Mouse (Mus musculus) heart, embryonic 11.5 days (tissue): ENCODE results near the gene Fam222a. TPM values are rescaled to one million over a fixed set of nuclear protein-coding genes. Genes with fewer than 3 reads are reported as not detected.

Source experiments
- ATAC-seq: fragments of 200-750 bp; cut with Nextera tagmentation; replicated peaks from 2 replicates; pipeline ENCODE4 v1.8.0; 2017; ENCODE audit warnings: moderate library complexity; ENCODE audit not compliant: insufficient number of reproducible peaks, low FRiP score, low TSS enrichment
- H3K27ac ChIP-seq: fragments of 300-500 bp; sonication (generic); 2 replicates; pipeline ENCODE4 v1.5.1; 2014; ENCODE audit warnings: mild to moderate bottlenecking, low read depth, low read length
- H3K27me3 ChIP-seq: fragments of 300-500 bp; sonication (generic); 2 replicates; pipeline ENCODE4 v1.6.1; 2014; ENCODE audit warnings: mild to moderate bottlenecking, low read length, mixed read lengths; ENCODE audit not compliant: control insufficient read depth, insufficient read depth
- H3K36me3 ChIP-seq: fragments of 300-500 bp; sonication (generic); 2 replicates; pipeline ENCODE4 v1.6.1; 2014; ENCODE audit warnings: mild to moderate bottlenecking, low read length, moderate library complexity, mixed read lengths; ENCODE audit not compliant: control insufficient read depth, insufficient read depth
- H3K4me1 ChIP-seq: fragments of 300-500 bp; sonication (generic); 2 replicates; pipeline ENCODE4 v1.6.1; 2014; ENCODE audit warnings: low read length; ENCODE audit not compliant: control insufficient read depth, insufficient read depth
- H3K4me2 ChIP-seq: fragments of 300-500 bp; sonication (generic); 2 replicates; pipeline ENCODE4 v1.6.1; 2014; ENCODE audit warnings: mild to moderate bottlenecking, moderate library complexity
- H3K4me3 ChIP-seq: fragments of 300-500 bp; sonication (generic); 2 replicates; pipeline ENCODE4 v1.5.1; 2014; ENCODE audit warnings: low read depth, low read length
- H3K9ac ChIP-seq: fragments of 300-500 bp; sonication (generic); 2 replicates; pipeline ENCODE4 v1.6.1; 2014; ENCODE audit warnings: mild to moderate bottlenecking, low read depth, low read length, moderate library complexity
- H3K9me3 ChIP-seq: fragments of 300-500 bp; sonication (generic); replicated peaks from 2 replicates; pipeline ENCODE4 v1.6.1; 2016; ENCODE audit warnings: low read length; ENCODE audit not compliant: control insufficient read depth
- WGBS: fragments of 180-500 bp; shearing (Covaris S2); extraction: QIAGEN DNeasy Blood & Tissue Kit; methylation state at CpG from one replicate; pipeline ENCODE4 v1.1.7; 2014; ENCODE audit not compliant: insufficient replicate concordance; 5-methylcytosine and 5-hydroxymethylcytosine counted together
- polyA plus RNA-seq: library from polyadenylated mRNA; unstranded; fragments of >200 nt; fragmentation: Nextera tagmentation; extraction: Ambion mirVana; gene quantifications from 2 replicates; pipeline ENCODE4 v1.2.1, GENCODE M21; 2014

The Fam222a gene
- polyA plus RNA-seq, 1 experiment from 2014 or later: 0.79 TPM

GRCm38 (mm10) chr5:114541656-114542445 lies 26.0 kb upstream of the Fam222a start:
- peaks cover 24% of the 10 kb centered on the region for H3K27me3 ChIP-seq
- no peaks in the 10 kb centered on the region for H3K36me3 ChIP-seq
- H3K4me3 ChIP-seq: no peak overlapping the region
- no peak for ATAC-seq
- H3K27ac ChIP-seq: no peak overlapping the region
- WGBS: 34% methylated on average over 15 of the region's 15 CpGs
- peaks cover 5% of the 10 kb centered on the region for H3K9me3 ChIP-seq
- no peak overlapping the region; the same call in 1 of the 2 replicates for H3K4me2 ChIP-seq
- no peak overlapping the region for H3K9ac ChIP-seq
- H3K4me1 ChIP-seq: peaks cover 10% of the 10 kb centered on the region; the same call in 1 of the 2 replicates

GRCm38 (mm10) chr5:114543656-114544055 lies 24.2 kb upstream of the Fam222a start:
- H3K27ac ChIP-seq: no peak overlapping the region
- H3K36me3 ChIP-seq: no peaks in the 10 kb centered on the region
- no peak for ATAC-seq
- peaks cover 5% of the 10 kb centered on the region for H3K9me3 ChIP-seq
- WGBS: 84% methylated on average over 6 of the region's 6 CpGs
- H3K9ac ChIP-seq: no peak overlapping the region
- H3K27me3 ChIP-seq: peaks cover 7% of the 10 kb centered on the region; the same call in 1 of the 2 replicates
- H3K4me2 ChIP-seq: no peak overlapping the region
- no peak overlapping the region for H3K4me3 ChIP-seq
- peaks cover 7% of the 10 kb centered on the region; the same call in 1 of the 2 replicates for H3K4me1 ChIP-seq

DNA sequence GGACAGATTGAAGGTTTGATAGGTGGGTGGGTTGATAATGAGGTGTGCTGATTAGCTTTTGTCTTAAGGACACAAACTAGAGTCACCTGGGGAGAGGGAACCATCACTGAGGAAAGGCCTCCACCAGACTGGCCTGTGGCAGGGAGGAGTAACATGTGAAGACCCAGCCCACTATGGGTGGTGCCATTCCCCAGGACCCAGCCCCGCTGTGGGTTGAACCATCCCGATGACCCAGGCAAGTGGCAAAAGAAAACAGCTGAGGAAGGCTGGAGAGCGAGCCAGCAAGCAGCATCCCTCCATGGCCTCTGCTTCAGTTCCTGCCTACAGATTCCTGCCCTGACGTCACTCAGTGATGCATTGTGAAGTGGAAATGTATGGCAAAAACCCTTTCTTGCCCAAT lies 23.6 kb upstream of the Fam222a start:
- H3K4me1 ChIP-seq: 0 out of 2 replicates have a peak, but pooled peaks cover 4% of the 10 kb centered on the region
- H3K36me3 ChIP-seq: no peaks in the 10 kb centered on the region
- WGBS: 89% methylated on average over 4 of the region's 4 CpGs

DNA sequence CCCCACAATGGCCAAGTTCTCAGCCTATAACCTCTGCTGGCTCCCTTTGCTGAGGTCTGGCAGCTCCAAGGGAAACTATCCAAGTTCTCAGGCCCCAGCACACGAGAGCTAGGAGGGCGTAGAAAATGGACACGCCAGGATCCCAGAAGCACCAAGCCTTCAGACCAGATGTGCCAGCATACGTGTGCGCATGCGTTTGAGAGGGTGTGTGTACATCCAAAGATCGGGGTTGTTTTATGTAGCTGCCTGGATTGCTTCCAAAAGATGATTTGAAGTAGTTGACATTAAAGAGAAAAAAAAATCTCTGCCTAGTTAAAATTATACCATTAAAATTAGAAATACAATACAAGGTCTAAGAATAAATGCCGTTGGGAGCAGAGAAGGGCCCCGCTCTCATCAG lies 22.7 kb upstream of the Fam222a start:
- 73% methylated on average over 9 of the region's 9 CpGs for WGBS
- no peak overlapping the region for H3K27ac ChIP-seq
- peaks cover 5% of the 10 kb centered on the region for H3K9me3 ChIP-seq
- H3K36me3 ChIP-seq: no peaks in the 10 kb centered on the region
- H3K9ac ChIP-seq: no peak overlapping the region
- 0 out of 2 replicates have a peak, but pooled peaks cover 4% of the 10 kb centered on the region for H3K4me1 ChIP-seq
- H3K4me3 ChIP-seq: no peak overlapping the region
- no peak for ATAC-seq
- H3K4me2 ChIP-seq: no peak overlapping the region
- H3K27me3 ChIP-seq: 0 out of 2 replicates have a peak, but pooled peaks cover 6% of the 10 kb centered on the region

More for the DNA sequence above, 23.6 kb upstream of the Fam222a start:
- Histone ChIP-seq H3K27me3 (0 out of 2 replicates have a peak, but pooled peaks cover 6% of the 10 kb centered on the region), H3K9ac (no peak overlapping the region), H3K27ac (no peak overlapping the region), H3K9me3 (peaks cover 5% of the 10 kb centered on the region), H3K4me3 (no peak overlapping the region), H3K4me2 (no peak overlapping the region)
- ATAC-seq: no peak

GRCm38 (mm10) chr5:114548976-114549375 lies 18.8 kb upstream of the Fam222a start:
- no peak for ATAC-seq
- H3K9me3 ChIP-seq: 0 out of 2 replicates have a peak, but pooled peaks cover 1% of the 10 kb centered on the region
- H3K4me1 ChIP-seq: 0 out of 2 replicates have a peak, but pooled peaks cover 3% of the 10 kb centered on the region
- no peak overlapping the region for H3K9ac ChIP-seq
- no peak overlapping the region for H3K27ac ChIP-seq
- no peak overlapping the region for H3K4me2 ChIP-seq
- H3K4me3 ChIP-seq: no peak overlapping the region
- no peaks in the 10 kb centered on the region for H3K36me3 ChIP-seq
- no peaks in the 10 kb centered on the region for H3K27me3 ChIP-seq
- WGBS: 86% methylated on average over 10 of the region's 10 CpGs

- ATAC-seq: no peak
- H3K27ac ChIP-seq: no peak overlapping the region
- no peaks in the 10 kb centered on the region for H3K9me3 ChIP-seq
- no peaks in the 10 kb centered on the region for H3K36me3 ChIP-seq
- H3K4me1 ChIP-seq: 0 out of 2 replicates have a peak, but pooled peaks cover 3% of the 10 kb centered on the region
- no peaks in the 10 kb centered on the region for H3K27me3 ChIP-seq
- H3K9ac ChIP-seq: no peak overlapping the region
- 65% methylated on average over 3 of the region's 3 CpGs for WGBS
- H3K4me2 ChIP-seq: no peak overlapping the region
- no peak overlapping the region for H3K4me3 ChIP-seq
Measured at GRCm38 (mm10) chr5:114549770-114550169, 18.0 kb upstream of the Fam222a start.

DNA sequence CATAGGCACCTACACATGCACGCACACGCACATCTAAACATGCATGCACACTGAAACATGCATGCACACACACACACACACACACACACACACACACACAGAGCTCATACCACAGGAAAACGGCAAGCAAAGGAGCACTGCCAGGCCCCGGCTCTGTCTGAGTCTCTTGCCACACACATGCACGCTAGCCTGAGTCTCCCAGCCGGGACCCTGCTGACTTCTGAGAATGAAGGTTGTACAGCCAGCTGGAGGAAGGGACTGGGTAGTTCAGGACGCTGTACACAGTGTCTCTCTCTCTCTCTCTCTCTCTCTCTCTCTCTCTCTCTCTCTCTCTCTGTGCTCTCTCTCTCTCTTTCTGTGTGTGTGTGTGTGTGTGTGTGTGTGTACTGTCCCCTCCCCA lies 17.4 kb upstream of the Fam222a start:
- Histone ChIP-seq H3K4me3 (no peak overlapping the region), H3K4me2 (no peak overlapping the region), H3K27ac (no peak overlapping the region), H3K9me3 (no peaks in the 10 kb centered on the region; the same call in 1 of the 2 replicates), H3K36me3 (no peaks in the 10 kb centered on the region), H3K27me3 (no peaks in the 10 kb centered on the region), H3K4me1 (0 out of 2 replicates have a peak, but pooled peaks cover 3% of the 10 kb centered on the region), H3K9ac (no peak overlapping the region)
- no peak for ATAC-seq
- 52% methylated on average over 7 of the region's 7 CpGs for WGBS

GRCm38 (mm10) chr5:114550886-114551492 lies 16.8 kb upstream of the Fam222a start:
- no peak overlapping the region for H3K27ac ChIP-seq
- no peak for ATAC-seq
- no peaks in the 10 kb centered on the region; the same call in 1 of the 2 replicates for H3K9me3 ChIP-seq

More at GRCm38 (mm10) chr5:114550886-114551492, 16.8 kb upstream of the Fam222a start:
- Histone ChIP-seq H3K9ac (no peak overlapping the region), H3K4me1 (0 out of 2 replicates have a peak, but pooled peaks cover 3% of the 10 kb centered on the region), H3K4me2 (no peak overlapping the region), H3K36me3 (no peaks in the 10 kb centered on the region), H3K4me3 (no peak overlapping the region), H3K27me3 (no peaks in the 10 kb centered on the region)
- WGBS: 33% methylated on average over 6 of the region's 6 CpGs
